Mouse (Mus musculus): ENCODE results near the gene Otx1. TPM values are rescaled to one million over a fixed set of nuclear protein-coding genes. Genes with fewer than 3 reads are reported as not detected.

Gene Otx1
- polyA plus RNA-seq, 1 experiment, result not detected

GRCm38 (mm10) chr11:21998141-21999047, 4.3 kb downstream of the Otx1 start:
- TF ChIP-seq POLR2A (IDR thresholded peaks at IDR 0.05; ENCODE audit: low read depth, low read length), result no peak
- H3K27me3 ChIP-seq (ENCODE audit: control insufficient read depth, insufficient read depth, low read length), result peaks cover 98% of the 10 kb centered on the region
- H3K4me3 ChIP-seq (ENCODE audit: low read depth, low read length), result peak overlapping the region; percentile 41

GRCm38 (mm10) chr11:21997561-21998140, 5.0 kb downstream of the Otx1 start:
- Histone ChIP-seq H3K27me3 (ENCODE audit: control insufficient read depth, insufficient read depth, low read length) (peaks cover 98% of the 10 kb centered on the region), H3K4me3 (ENCODE audit: low read depth, low read length) (peak overlapping the region; percentile 41; the same call in 1 of the 2 replicates)

More at GRCm38 (mm10) chr11:21998141-21999047, 4.3 kb downstream of the Otx1 start:
- 8% methylated on average over 32 of the region's 32 CpGs for WGBS
- no peak overlapping the region for H3K27ac ChIP-seq (ENCODE audit: insufficient read depth, low read depth, low read length)
- peaks cover 16% of the 10 kb centered on the region for H3K4me1 ChIP-seq (ENCODE audit: control insufficient read depth, insufficient read depth, insufficient read length, low read length)
- H3K36me3 ChIP-seq (ENCODE audit: control insufficient read depth, insufficient read depth, low read length), result no peaks in the 10 kb centered on the region

GRCm38 (mm10) chr11:21996661-21997560, 5.8 kb downstream of the Otx1 start:
- TF ChIP-seq POLR2A (IDR thresholded peaks at IDR 0.05; ENCODE audit: low read depth, low read length), result no peak
- TF ChIP-seq CTCF (IDR thresholded peaks at IDR 0.05; ENCODE audit: extremely low read depth, insufficient read length, insufficient replicate concordance, low read depth, low read length), result no peak
- WGBS, result 3% methylated on average over 63 of the region's 63 CpGs
- Histone ChIP-seq H3K27ac (ENCODE audit: insufficient read depth, low read depth, low read length) (no peak overlapping the region), H3K4me1 (ENCODE audit: control insufficient read depth, insufficient read depth, insufficient read length, low read length) (peaks cover 17% of the 10 kb centered on the region), H3K36me3 (ENCODE audit: control insufficient read depth, insufficient read depth, low read length) (no peaks in the 10 kb centered on the region), H3K4me3 (ENCODE audit: low read depth, low read length) (no peak overlapping the region), H3K27me3 (ENCODE audit: control insufficient read depth, insufficient read depth, low read length) (peaks cover 93% of the 10 kb centered on the region)

More at GRCm38 (mm10) chr11:21997561-21998140, 5.0 kb downstream of the Otx1 start:
- H3K27ac ChIP-seq (ENCODE audit: insufficient read depth, low read depth, low read length), result no peak overlapping the region
- TF ChIP-seq CTCF (IDR thresholded peaks at IDR 0.05; ENCODE audit: extremely low read depth, insufficient read length, insufficient replicate concordance, low read depth, low read length) (no peak), POLR2A (IDR thresholded peaks at IDR 0.05; ENCODE audit: low read depth, low read length) (no peak)
- peaks cover 18% of the 10 kb centered on the region for H3K4me1 ChIP-seq (ENCODE audit: control insufficient read depth, insufficient read depth, insufficient read length, low read length)
- no peaks in the 10 kb centered on the region for H3K36me3 ChIP-seq (ENCODE audit: control insufficient read depth, insufficient read depth, low read length)
- WGBS, result 3% methylated on average over 20 of the region's 20 CpGs

GRCm38 (mm10) chr11:21996325-21996647, 6.4 kb downstream of the Otx1 start:
- H3K27me3 ChIP-seq (ENCODE audit: control insufficient read depth, insufficient read depth, low read length), result peaks cover 87% of the 10 kb centered on the region
- no peak overlapping the region for H3K4me3 ChIP-seq (ENCODE audit: low read depth, low read length)
- no peak for TF ChIP-seq CTCF (IDR thresholded peaks at IDR 0.05; ENCODE audit: extremely low read depth, insufficient read length, insufficient replicate concordance, low read depth, low read length)
- TF ChIP-seq POLR2A (IDR thresholded peaks at IDR 0.05; ENCODE audit: low read depth, low read length), result no peak
- no peak overlapping the region for H3K27ac ChIP-seq (ENCODE audit: insufficient read depth, low read depth, low read length)
- 6% methylated on average over 13 of the region's 13 CpGs for WGBS
- H3K36me3 ChIP-seq (ENCODE audit: control insufficient read depth, insufficient read depth, low read length), result no peaks in the 10 kb centered on the region
- H3K4me1 ChIP-seq (ENCODE audit: control insufficient read depth, insufficient read depth, insufficient read length, low read length), result peaks cover 16% of the 10 kb centered on the region

- Histone ChIP-seq H3K27ac (ENCODE audit: insufficient read depth, low read depth, low read length) (no peak overlapping the region), H3K4me3 (ENCODE audit: low read depth, low read length) (no peak overlapping the region), H3K36me3 (ENCODE audit: control insufficient read depth, insufficient read depth, low read length) (no peaks in the 10 kb centered on the region), H3K4me1 (ENCODE audit: control insufficient read depth, insufficient read depth, insufficient read length, low read length) (peaks cover 14% of the 10 kb centered on the region), H3K27me3 (ENCODE audit: control insufficient read depth, insufficient read depth, low read length) (peaks cover 83% of the 10 kb centered on the region)
- WGBS, result 9% methylated on average over 27 of the region's 27 CpGs
- TF ChIP-seq CTCF (IDR thresholded peaks at IDR 0.05; ENCODE audit: extremely low read depth, insufficient read length, insufficient replicate concordance, low read depth, low read length) (no peak), POLR2A (IDR thresholded peaks at IDR 0.05; ENCODE audit: low read depth, low read length) (no peak)
Measured at GRCm38 (mm10) chr11:21995534-21996324, 7.0 kb downstream of the Otx1 start.
